Mouse (Mus musculus) small intestine, adult 2 months (tissue): Measurements from ENCODE around the gene Gm17617. TPM values are rescaled to one million over a fixed set of nuclear protein-coding genes. Genes with fewer than 3 reads are reported as not detected.

Source experiments
- H3K27ac ChIP-seq: fragments of 200-500 bp; 2 replicates; pipeline ENCODE4 v1.5.1; 2012; ENCODE audit warnings: low read depth, low read length, control low read depth, inconsistent platforms; ENCODE audit not compliant: insufficient read depth
- H3K27me3 ChIP-seq: fragments of 200-500 bp; 2 replicates; pipeline ENCODE4 v1.6.1; 2012; ENCODE audit warnings: mild to moderate bottlenecking, moderate library complexity, low read length, inconsistent platforms; ENCODE audit not compliant: control insufficient read depth, insufficient read depth
- H3K36me3 ChIP-seq: fragments of 200-500 bp; 2 replicates; pipeline ENCODE4 v1.6.1; 2012; ENCODE audit warnings: mild to moderate bottlenecking, low read length, control low read depth, inconsistent platforms; ENCODE audit not compliant: control insufficient read depth, insufficient read depth
- H3K4me1 ChIP-seq: fragments of 200-500 bp; 2 replicates; pipeline ENCODE4 v1.6.1; 2012; ENCODE audit warnings: low read length, inconsistent platforms, mixed read lengths; ENCODE audit not compliant: control insufficient read depth, insufficient read depth, insufficient read length
- H3K4me3 ChIP-seq: fragments of 200-500 bp; 2 replicates; pipeline ENCODE4 v1.5.1; 2012; ENCODE audit warnings: low read depth, mild to moderate bottlenecking, control low read depth, inconsistent platforms, low read length, moderate library complexity
- CTCF ChIP-seq: fragments of 200-500 bp; IDR thresholded peaks from 2 replicates; pipeline ENCODE4 v1.5.1; 2012; ENCODE audit warnings: low read depth, mild to moderate bottlenecking, control low read depth, inconsistent platforms, low read length, moderate library complexity, mixed read lengths; ENCODE audit not compliant: insufficient replicate concordance, insufficient read length; ENCODE audit errors: extremely low read depth
- POLR2A ChIP-seq: fragments of 200-500 bp; IDR thresholded peaks from 2 replicates; pipeline ENCODE4 v1.6.1; 2012; ENCODE audit warnings: low read depth, mild to moderate bottlenecking, control low read depth, inconsistent platforms, low read length, moderate library complexity
- WGBS: fragments of 180-500 bp; shearing (Covaris S2); methylation state at CpG from one replicate; pipeline ENCODE4 v1.1.7; 2018; 5-methylcytosine and 5-hydroxymethylcytosine counted together
- polyA plus RNA-seq: library from polyadenylated mRNA; depleted of rRNA; stranded (reverse); fragments of >200 nt; gene quantifications from 2 replicates; pipeline ENCODE4 v1.2.3, GENCODE M21; 2012

The Gm17617 gene
- polyA plus RNA-seq, 1 experiment, result not detected

DNA sequence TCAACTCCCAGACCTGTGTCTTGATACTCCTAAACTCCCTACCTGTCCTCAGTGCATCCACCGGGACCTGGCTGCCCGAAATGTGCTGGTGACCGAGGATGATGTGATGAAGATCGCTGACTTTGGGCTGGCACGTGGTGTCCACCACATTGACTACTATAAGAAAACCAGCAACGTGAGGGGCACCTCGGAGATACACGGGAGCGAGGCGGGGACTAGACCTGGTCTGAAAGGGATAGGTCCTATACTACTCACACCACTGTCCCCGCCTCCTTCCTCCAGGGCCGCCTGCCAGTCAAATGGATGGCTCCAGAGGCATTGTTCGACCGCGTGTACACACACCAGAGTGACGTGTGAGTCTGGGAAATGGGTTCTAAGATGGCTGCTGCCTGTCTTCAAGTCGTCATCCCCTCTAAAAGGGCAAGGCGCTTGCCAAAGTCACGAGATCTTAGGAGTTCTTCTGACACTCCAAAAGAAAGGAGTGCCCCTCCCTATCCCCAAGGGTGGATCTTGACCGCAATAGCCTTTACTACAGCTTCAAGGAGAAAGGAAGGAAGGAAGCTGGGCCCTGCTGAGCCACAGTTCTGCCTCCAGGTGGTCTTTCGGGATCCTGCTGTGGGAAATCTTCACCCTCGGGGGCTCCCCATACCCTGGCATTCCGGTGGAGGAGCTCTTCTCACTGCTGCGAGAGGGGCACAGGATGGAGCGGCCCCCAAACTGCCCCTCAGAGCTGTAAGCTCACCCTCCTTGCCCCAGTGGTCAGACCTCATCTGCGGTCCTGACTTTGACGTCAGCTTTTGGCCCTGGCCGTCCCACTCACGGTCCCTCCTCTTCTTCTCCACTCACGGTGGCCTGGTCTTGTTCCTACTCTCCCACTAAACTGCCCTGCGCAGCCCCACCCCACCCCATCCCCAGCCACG, 33.7 kb upstream of the Gm17617 start:
- WGBS, result 91% methylated on average over 32 of the region's 32 CpGs
- TF ChIP-seq POLR2A (no peak), CTCF (no peak)
- H3K4me3 ChIP-seq, result no peak overlapping the region
- H3K36me3 ChIP-seq, result no peaks in the 10 kb centered on the region
- H3K27me3 ChIP-seq, result no peaks in the 10 kb centered on the region
- no peak overlapping the region for H3K27ac ChIP-seq
- peaks cover 4% of the 10 kb centered on the region for H3K4me1 ChIP-seq

DNA sequence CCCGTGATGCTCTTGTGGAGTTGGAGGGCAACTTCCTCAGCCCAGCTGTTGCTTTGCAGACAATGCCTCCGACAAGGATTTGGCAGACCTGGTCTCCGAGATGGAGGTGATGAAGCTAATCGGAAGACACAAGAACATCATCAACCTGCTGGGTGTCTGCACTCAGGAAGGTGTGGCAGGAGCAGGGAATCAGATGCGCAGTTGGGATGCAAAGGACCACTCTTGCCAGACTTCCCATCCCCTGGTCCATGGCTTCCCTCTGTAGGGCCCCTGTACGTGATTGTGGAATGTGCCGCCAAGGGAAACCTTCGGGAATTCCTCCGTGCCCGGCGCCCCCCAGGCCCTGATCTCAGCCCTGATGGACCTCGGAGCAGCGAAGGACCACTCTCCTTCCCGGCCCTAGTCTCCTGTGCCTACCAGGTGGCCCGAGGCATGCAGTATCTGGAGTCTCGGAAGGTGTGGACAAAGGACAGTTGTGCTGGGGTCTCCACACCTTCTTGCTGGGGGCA, 32.5 kb upstream of the Gm17617 start:
- Histone ChIP-seq H3K27me3 (no peaks in the 10 kb centered on the region), H3K36me3 (no peaks in the 10 kb centered on the region), H3K4me3 (no peak overlapping the region), H3K27ac (no peak overlapping the region), H3K4me1 (no peaks in the 10 kb centered on the region)
- 94% methylated on average over 16 of the region's 16 CpGs for WGBS
- no peak for TF ChIP-seq CTCF

- H3K4me1 ChIP-seq, result no peaks in the 10 kb centered on the region
- no peaks in the 10 kb centered on the region for H3K27me3 ChIP-seq
- no peaks in the 10 kb centered on the region for H3K36me3 ChIP-seq
- no peak overlapping the region for H3K27ac ChIP-seq
- H3K4me3 ChIP-seq, result no peak overlapping the region
- 71% methylated on average over 5 of the region's 5 CpGs for WGBS
- TF ChIP-seq POLR2A (no peak), CTCF (no peak)
Measured at GRCm38 (mm10) chr13:55163553-55163952, 30.2 kb upstream of the Gm17617 start.

GRCm38 (mm10) chr13:55162365-55162764, 29.0 kb upstream of the Gm17617 start:
- H3K27ac ChIP-seq, result no peak overlapping the region
- H3K36me3 ChIP-seq, result no peaks in the 10 kb centered on the region
- no peak overlapping the region for H3K4me3 ChIP-seq
- no peaks in the 10 kb centered on the region for H3K4me1 ChIP-seq
- no peaks in the 10 kb centered on the region for H3K27me3 ChIP-seq
- 71% methylated on average over 7 of the region's 7 CpGs for WGBS
- TF ChIP-seq POLR2A (no peak), CTCF (no peak)

- H3K36me3 ChIP-seq, result no peaks in the 10 kb centered on the region
- H3K27ac ChIP-seq, result no peak overlapping the region
- H3K4me3 ChIP-seq, result no peak overlapping the region
- WGBS, result 79% methylated on average over 5 of the region's 5 CpGs
- H3K4me1 ChIP-seq, result peaks cover 2% of the 10 kb centered on the region; the same call in 1 of the 2 replicates
- TF ChIP-seq CTCF (no peak), POLR2A (no peak)
- H3K27me3 ChIP-seq, result no peaks in the 10 kb centered on the region
Measured at GRCm38 (mm10) chr13:55153951-55154350, 20.6 kb upstream of the Gm17617 start.

DNA sequence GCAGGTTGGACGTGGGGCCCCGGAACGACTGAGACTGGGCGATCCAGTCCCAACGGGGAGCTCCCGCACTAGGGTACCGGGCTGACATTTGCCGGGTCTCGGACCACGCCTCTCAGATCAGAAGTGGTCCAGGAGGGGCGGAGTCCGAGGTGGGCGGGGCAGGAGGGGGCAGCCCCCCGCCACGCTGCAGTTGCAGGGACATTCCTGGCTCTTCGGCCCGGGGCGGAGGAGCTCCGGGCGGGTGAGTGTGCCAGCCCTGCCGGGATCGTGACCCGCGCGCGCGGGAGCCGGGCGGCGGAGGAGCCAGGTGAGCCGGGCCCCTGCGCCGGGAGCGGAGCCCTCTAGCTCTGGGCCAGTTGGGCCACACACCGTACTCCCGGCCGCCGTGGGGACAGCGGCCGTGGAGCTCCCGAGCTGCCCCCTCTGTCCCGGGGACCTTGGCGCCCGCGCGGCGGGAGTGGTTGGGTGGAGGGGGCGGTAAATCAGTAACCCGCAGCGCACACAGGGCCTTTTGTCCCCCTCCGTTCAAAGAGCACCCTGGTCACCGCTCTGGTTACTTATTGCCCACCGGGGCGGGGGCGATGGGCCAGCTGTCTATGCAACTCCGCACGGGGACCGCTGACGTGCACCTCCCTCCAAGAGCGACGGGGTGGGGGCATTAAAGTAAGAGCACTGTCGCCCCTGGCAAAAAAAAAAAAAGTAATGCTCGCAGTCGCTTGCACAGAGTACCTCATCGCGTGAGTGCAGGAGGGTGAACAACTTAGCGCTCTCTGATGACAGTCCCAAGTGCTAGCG, 19.5 kb upstream of the Gm17617 start, which contains the start of gene Fgfr4:
Gene Fgfr4, plus strand, starts transcription at position 20 of the 795 bp plus-strand sequence.
- no peaks in the 10 kb centered on the region for H3K27me3 ChIP-seq
- no peak within 1 kb of the TSS for H3K27ac ChIP-seq
- peaks cover 2% of the 10 kb centered on the region; the same call in 1 of the 2 replicates for H3K4me1 ChIP-seq
- no peaks in the 10 kb centered on the region for H3K36me3 ChIP-seq
- no peak for TF ChIP-seq CTCF
- no peak for TF ChIP-seq POLR2A
- peak within 1 kb of the TSS; percentile 73 for H3K4me3 ChIP-seq
- WGBS, result 2% methylated on average over 68 of the region's 68 CpGs

GRCm38 (mm10) chr13:55140271-55140670, 6.9 kb upstream of the Gm17617 start:
- Histone ChIP-seq H3K4me3 (no peak overlapping the region), H3K27me3 (no peaks in the 10 kb centered on the region), H3K36me3 (no peaks in the 10 kb centered on the region), H3K27ac (no peak overlapping the region), H3K4me1 (no peaks in the 10 kb centered on the region)
- TF ChIP-seq POLR2A (no peak), CTCF (no peak)
- WGBS, result 92% methylated on average over 2 of the region's 2 CpGs
